Mouse (Mus musculus): ENCODE results near the gene Gna12.

DNA sequence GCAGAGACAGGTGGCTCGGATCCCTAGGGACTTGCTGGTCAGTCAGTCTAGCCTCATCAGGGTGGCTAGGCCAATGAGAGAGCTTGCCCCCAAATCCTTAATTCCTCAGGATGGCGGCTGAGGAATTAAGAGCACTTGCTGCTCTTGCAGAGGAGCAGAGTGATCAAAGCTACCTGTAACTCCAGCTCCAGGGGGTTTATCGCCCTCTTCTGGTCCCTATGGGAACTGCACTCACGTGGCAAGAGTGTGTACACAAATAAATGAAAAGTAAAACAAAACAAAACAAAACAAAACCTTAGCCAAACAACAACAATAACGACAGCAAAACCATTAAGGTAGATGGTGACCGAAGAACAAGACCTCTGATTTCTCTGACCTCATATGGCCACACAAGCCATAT lies 48.4 kb upstream of the Gna12 start:
- TF ChIP-seq CTCF (IDR thresholded peaks at IDR 0.05; ENCODE audit: control insufficient read depth, insufficient read depth, insufficient read length) (no peak), MAX (IDR thresholded peaks at IDR 0.05) (no peak), CEBPB (IDR thresholded peaks at IDR 0.05; ENCODE audit: low read depth) (no peak), MYOG (IDR thresholded peaks at IDR 0.05; ENCODE audit: control insufficient read depth, extremely low read depth, insufficient read length) (no peak)

Data from C2C12 (cell line).